Mouse (Mus musculus) liver, postnatal 0 days (tissue): Measurements from ENCODE around the gene Ccdc138.

Experiments used
- CTCF ChIP-seq: sonication (generic); IDR thresholded peaks from 2 replicates; pipeline ENCODE4 v1.5.1; 2016; ENCODE audit warnings: antibody characterized with exemption, low read depth
- EP300 ChIP-seq: IDR thresholded peaks from 2 replicates; pipeline ENCODE4 v1.6.1; 2016; ENCODE audit warnings: antibody characterized with exemption, low read depth, mild to moderate bottlenecking

GRCm38 (mm10) chr10:58595197-58595596, 97.4 kb downstream of the Ccdc138 start:
- no peak for TF ChIP-seq CTCF
- TF ChIP-seq EP300: no peak
